Mouse (Mus musculus) left cerebral cortex, adult 2 months (tissue): ENCODE measurements at regions not wholly inside any gene's neighbourhood (a gene's known extent, or its start where the extent isn't known, plus 50 kb on each side); places are given as distances from the start of the nearest gene placed in this dataset.
A peak's percentile ranks its signal among the peaks of the same experiment; 100 is the strongest.

Experiments used
- DNase-seq, 2 experiments: peaks; one replicate each; pipeline ENCODE4 v3.0.0; 2021 to 2022; ENCODE audit warnings: low spot score in 2 of 2, mixed read lengths in 1 of 2; ENCODE audit errors: extremely low spot score in 1 of 2
- H3K27ac ChIP-seq: fragments of 200-600 bp; 2 replicates; pipeline ENCODE4 v1.8.1; 2022
- H3K4me3 ChIP-seq: fragments of 200-600 bp; 2 replicates; pipeline ENCODE4 v1.8.1; 2022
- CTCF ChIP-seq: fragments of 200-600 bp; IDR thresholded peaks from 2 replicates; pipeline ENCODE4 v1.8.1; 2022; ENCODE audit warnings: antibody characterized with exemption, mild to moderate bottlenecking, moderate library complexity
- intact Hi-C: fragments of 180-260 bp; cut with DNase I; formaldehyde crosslinking; loops from one replicate; pipeline ENCODE4 v1.15.1; 2025

GRCm38 (mm10) chr2:81251321-81251720 lies 634.3 kb downstream of the Nup35 start:
- no peak for TF ChIP-seq CTCF
- intact Hi-C loops: no loop called here
- DNase-seq: no peak
- Histone ChIP-seq H3K27ac (no peak overlapping the region), H3K4me3 (no peak overlapping the region)

GRCm38 (mm10) chr2:81262056-81262765 lies 645.2 kb downstream of the Nup35 start:
- no peak for TF ChIP-seq CTCF
- no peak overlapping the region for H3K27ac ChIP-seq
- intact Hi-C loops: no loop called here
- no peak overlapping the region for H3K4me3 ChIP-seq
- DNase-seq: no peak

- TF ChIP-seq CTCF: no peak
- Histone ChIP-seq H3K4me3 (no peak overlapping the region), H3K27ac (no peak overlapping the region)
- no peak for DNase-seq
- intact Hi-C loops: no loop called here
Measured at GRCm38 (mm10) chr2:81269245-81269880, 652.3 kb downstream of the Nup35 start.

- Histone ChIP-seq H3K4me3 (no peak overlapping the region), H3K27ac (no peak overlapping the region)
- intact Hi-C loops: loop anchor here (5.0 kb wide), 1 partner anchor 36 kb away; no protein-coding TSS in a partner anchor
- no peak for DNase-seq
- TF ChIP-seq CTCF: no peak
Measured at GRCm38 (mm10) chr2:81270914-81271313, 653.9 kb downstream of the Nup35 start.

GRCm38 (mm10) chr2:81272536-81272935 lies 655.5 kb downstream of the Nup35 start:
- intact Hi-C loops: loop anchor here (5.0 kb wide), 1 partner anchor 35 kb away; no protein-coding TSS in a partner anchor
- no peak for DNase-seq
- no peak overlapping the region for H3K4me3 ChIP-seq
- no peak for TF ChIP-seq CTCF
- H3K27ac ChIP-seq: no peak overlapping the region

- no peak overlapping the region for H3K4me3 ChIP-seq
- no peak for TF ChIP-seq CTCF
- intact Hi-C loops: no loop called here
- no peak overlapping the region for H3K27ac ChIP-seq
- no peak for DNase-seq
Measured at GRCm38 (mm10) chr2:81287414-81287813, 670.4 kb downstream of the Nup35 start.

- intact Hi-C loops: loop anchor here (1.0 kb wide), 1 partner anchor 566 kb away; no protein-coding TSS in a partner anchor
- Histone ChIP-seq H3K27ac (no peak overlapping the region), H3K4me3 (no peak overlapping the region)
- DNase-seq: no peak
- peak; percentile 15 for TF ChIP-seq CTCF
Measured at GRCm38 (mm10) chr2:81328648-81329047, 711.6 kb downstream of the Nup35 start.

GRCm38 (mm10) chr2:81336982-81337381 lies 716.0 kb upstream of the Zfp804a start:
- no peak for DNase-seq
- Histone ChIP-seq H3K27ac (no peak overlapping the region), H3K4me3 (no peak overlapping the region)
- intact Hi-C loops: no loop called here
- TF ChIP-seq CTCF: no peak

GRCm38 (mm10) chr2:81340417-81340816 lies 712.6 kb upstream of the Zfp804a start:
- H3K4me3 ChIP-seq: no peak overlapping the region
- no peak overlapping the region for H3K27ac ChIP-seq
- no peak for TF ChIP-seq CTCF
- intact Hi-C loops: no loop called here
- no peak for DNase-seq
